Mouse (Mus musculus): ENCODE measurements around the gene Uba6. TPM values are rescaled to one million over a fixed set of nuclear protein-coding genes. Genes with fewer than 3 reads are reported as not detected.

The Uba6 gene
- polyA plus RNA-seq, 1 experiment from 2014 or later, result 12.5 TPM

DNA sequence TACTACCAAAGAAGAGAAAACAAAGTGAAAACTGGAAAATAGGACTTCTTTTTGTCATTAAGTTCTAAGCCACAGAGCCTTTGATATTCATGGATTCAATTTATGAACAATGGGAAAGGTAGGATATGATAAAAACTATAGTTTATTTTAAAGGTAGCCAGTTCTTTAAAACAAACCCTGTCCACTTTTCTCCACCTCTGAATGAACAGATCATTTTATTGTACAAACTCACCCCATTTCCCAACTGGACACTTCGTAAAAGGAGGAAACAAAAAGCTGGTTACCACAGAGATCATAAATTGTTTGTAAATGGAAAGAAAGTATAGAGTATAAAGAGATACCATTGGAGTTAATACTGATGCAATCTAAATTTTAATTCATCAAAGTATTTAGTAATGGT is 61.5 kb downstream of the Uba6 start:
- no peak overlapping the region for H3K4me3 ChIP-seq (replicated peaks)
- no peaks in the 10 kb centered on the region for H3K9me3 ChIP-seq
- ATAC-seq, result no peak
- H3K4me2 ChIP-seq (replicated peaks), result no peak overlapping the region
- no peaks in the 10 kb centered on the region for H3K27me3 ChIP-seq (replicated peaks)
- 88% methylated on average over 1 of the region's 1 CpGs for WGBS
- no peak overlapping the region for H3K9ac ChIP-seq
- no peak overlapping the region for H3K27ac ChIP-seq
- H3K36me3 ChIP-seq, result no peaks in the 10 kb centered on the region; the same call in 1 of the 2 replicates
- no peaks in the 10 kb centered on the region for H3K4me1 ChIP-seq (replicated peaks)

- Histone ChIP-seq H3K4me1 (replicated peaks) (no peaks in the 10 kb centered on the region), H3K27ac (no peak overlapping the region), H3K9me3 (no peaks in the 10 kb centered on the region), H3K9ac (no peak overlapping the region), H3K36me3 (no peaks in the 10 kb centered on the region; the same call in 1 of the 2 replicates), H3K4me2 (replicated peaks) (no peak overlapping the region), H3K4me3 (replicated peaks) (no peak overlapping the region), H3K27me3 (replicated peaks) (no peaks in the 10 kb centered on the region)
- no peak for ATAC-seq
- 79% methylated on average over 2 of the region's 2 CpGs for WGBS
These were observed 66.0 kb downstream of the Uba6 start for GRCm38 (mm10) chr5:86106610-86107009.

DNA sequence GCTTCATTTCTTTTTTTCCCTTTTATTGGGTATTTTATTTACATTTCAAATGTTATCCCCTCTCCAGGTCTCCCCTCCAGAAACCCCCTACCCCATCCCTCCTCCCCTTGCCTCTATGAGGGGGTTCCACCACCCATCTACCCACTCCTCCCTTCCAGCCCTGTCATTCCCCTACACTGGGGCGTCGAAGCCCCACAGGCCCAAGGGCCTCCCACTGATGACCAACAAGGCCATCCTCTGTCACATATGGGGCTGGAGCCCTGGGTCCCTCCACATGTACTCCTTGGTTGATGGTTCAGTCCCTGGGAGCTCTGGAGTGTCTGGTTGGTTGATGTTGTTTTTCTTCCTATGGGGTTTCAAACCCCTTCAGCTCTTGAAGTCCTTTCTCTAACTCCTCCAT is 70.4 kb downstream of the Uba6 start:
- Histone ChIP-seq H3K9ac (no peak overlapping the region), H3K27ac (no peak overlapping the region), H3K36me3 (no peaks in the 10 kb centered on the region), H3K4me2 (replicated peaks) (no peak overlapping the region), H3K27me3 (replicated peaks) (no peaks in the 10 kb centered on the region), H3K4me1 (replicated peaks) (no peaks in the 10 kb centered on the region), H3K9me3 (no peaks in the 10 kb centered on the region), H3K4me3 (replicated peaks) (no peak overlapping the region)
- 95% methylated on average over 2 of the region's 2 CpGs for WGBS
- ATAC-seq, result no peak

DNA sequence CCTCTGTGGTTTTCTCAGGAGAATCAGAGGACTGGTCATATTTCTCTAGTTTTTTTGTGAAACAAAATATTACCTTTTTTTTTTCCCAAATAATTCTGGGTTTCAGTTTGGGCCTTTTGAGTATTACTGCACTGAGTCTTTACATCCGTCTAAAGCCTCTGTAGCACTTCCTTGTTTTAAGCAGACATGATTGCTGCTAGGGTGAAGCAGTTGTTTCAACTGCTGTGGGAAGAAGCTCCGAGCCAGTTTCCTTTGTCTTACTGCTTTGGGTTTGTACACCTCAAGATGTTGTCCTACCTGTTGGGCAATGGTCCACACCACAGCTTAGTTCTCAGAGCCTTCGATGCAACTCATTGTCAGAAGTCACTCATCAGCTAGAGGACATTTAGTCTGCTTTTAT is 72.0 kb downstream of the Uba6 start:
- H3K27me3 ChIP-seq (replicated peaks), result no peaks in the 10 kb centered on the region
- no peak overlapping the region for H3K9ac ChIP-seq
- no peaks in the 10 kb centered on the region for H3K36me3 ChIP-seq
- ATAC-seq, result no peak
- no peak overlapping the region for H3K4me2 ChIP-seq (replicated peaks)
- H3K4me3 ChIP-seq (replicated peaks), result no peak overlapping the region
- H3K9me3 ChIP-seq, result no peaks in the 10 kb centered on the region
- 77% methylated on average over 3 of the region's 3 CpGs for WGBS
- no peak overlapping the region for H3K27ac ChIP-seq
- no peaks in the 10 kb centered on the region for H3K4me1 ChIP-seq (replicated peaks)

- Histone ChIP-seq H3K36me3 (no peaks in the 10 kb centered on the region), H3K9me3 (no peaks in the 10 kb centered on the region), H3K4me3 (replicated peaks) (no peak overlapping the region), H3K4me2 (replicated peaks) (no peak overlapping the region), H3K9ac (no peak overlapping the region), H3K27ac (no peak overlapping the region), H3K27me3 (replicated peaks) (no peaks in the 10 kb centered on the region), H3K4me1 (replicated peaks) (no peaks in the 10 kb centered on the region)
- ATAC-seq, result no peak
- WGBS, result 82% methylated on average over 3 of the region's 3 CpGs
These were observed 73.6 kb downstream of the Uba6 start for GRCm38 (mm10) chr5:86098988-86099387.

GRCm38 (mm10) chr5:86094754-86095153 is 77.8 kb downstream of the Uba6 start:
- no peak overlapping the region for H3K4me3 ChIP-seq (replicated peaks)
- H3K4me1 ChIP-seq (replicated peaks), result no peaks in the 10 kb centered on the region
- H3K27ac ChIP-seq, result no peak overlapping the region
- no peak overlapping the region for H3K4me2 ChIP-seq (replicated peaks)
- no peaks in the 10 kb centered on the region for H3K9me3 ChIP-seq
- no peak for ATAC-seq
- WGBS, result 79% methylated on average over 9 of the region's 9 CpGs
- H3K9ac ChIP-seq, result no peak overlapping the region
- no peaks in the 10 kb centered on the region for H3K36me3 ChIP-seq
- H3K27me3 ChIP-seq (replicated peaks), result no peaks in the 10 kb centered on the region

DNA sequence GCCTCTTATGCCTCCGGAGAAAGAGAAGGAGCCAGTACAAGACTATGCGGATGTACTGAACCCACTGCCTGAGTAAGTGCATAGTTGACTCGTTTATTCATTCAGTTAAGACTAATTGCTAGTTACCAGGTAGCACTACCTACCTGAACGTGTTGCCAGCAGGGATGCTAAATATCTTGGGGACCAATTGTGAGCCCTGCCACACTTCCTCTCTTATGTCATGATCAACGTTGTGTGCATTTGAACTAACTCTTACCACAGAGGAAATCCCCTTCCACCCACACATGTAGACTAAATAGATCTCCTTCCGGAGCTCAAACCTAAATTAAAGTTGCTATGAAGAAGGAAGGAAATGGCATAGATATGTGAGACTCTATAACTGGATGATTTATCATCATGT is 85.9 kb downstream of the Uba6 start:
- ATAC-seq, result no peak
- H3K27ac ChIP-seq, result no peak overlapping the region
- no peak overlapping the region for H3K4me2 ChIP-seq (replicated peaks)
- H3K9me3 ChIP-seq, result no peaks in the 10 kb centered on the region
- WGBS, result 74% methylated on average over 6 of the region's 6 CpGs
- no peak overlapping the region for H3K4me3 ChIP-seq (replicated peaks)
- H3K9ac ChIP-seq, result no peak overlapping the region
- no peaks in the 10 kb centered on the region for H3K36me3 ChIP-seq
- H3K4me1 ChIP-seq (replicated peaks), result no peaks in the 10 kb centered on the region
- no peaks in the 10 kb centered on the region for H3K27me3 ChIP-seq (replicated peaks)

DNA sequence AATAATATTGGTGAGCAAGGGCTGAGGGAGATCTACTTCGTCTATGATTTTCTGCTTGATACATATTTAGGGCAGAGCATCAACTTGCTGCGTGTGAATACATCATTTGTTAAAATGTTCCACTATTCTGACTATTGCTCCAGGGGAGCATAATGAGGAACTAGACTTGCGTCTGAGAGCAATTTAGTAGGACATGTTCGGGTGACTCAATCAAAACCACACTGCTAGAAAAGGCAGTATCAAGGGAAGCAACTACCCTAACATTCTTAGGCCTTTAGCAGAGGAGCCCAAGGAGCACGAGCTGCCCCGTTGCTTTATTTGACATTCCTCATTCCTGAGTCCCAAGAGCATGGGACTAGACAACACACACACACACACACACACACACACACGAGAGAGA is 87.6 kb downstream of the Uba6 start:
- Histone ChIP-seq H3K4me1 (replicated peaks) (no peaks in the 10 kb centered on the region), H3K27me3 (replicated peaks) (no peaks in the 10 kb centered on the region), H3K9ac (no peak overlapping the region), H3K9me3 (no peaks in the 10 kb centered on the region), H3K4me3 (replicated peaks) (no peak overlapping the region), H3K4me2 (replicated peaks) (no peak overlapping the region), H3K36me3 (no peaks in the 10 kb centered on the region), H3K27ac (no peak overlapping the region)
- WGBS, result 75% methylated on average over 7 of the region's 7 CpGs
- no peak for ATAC-seq

DNA sequence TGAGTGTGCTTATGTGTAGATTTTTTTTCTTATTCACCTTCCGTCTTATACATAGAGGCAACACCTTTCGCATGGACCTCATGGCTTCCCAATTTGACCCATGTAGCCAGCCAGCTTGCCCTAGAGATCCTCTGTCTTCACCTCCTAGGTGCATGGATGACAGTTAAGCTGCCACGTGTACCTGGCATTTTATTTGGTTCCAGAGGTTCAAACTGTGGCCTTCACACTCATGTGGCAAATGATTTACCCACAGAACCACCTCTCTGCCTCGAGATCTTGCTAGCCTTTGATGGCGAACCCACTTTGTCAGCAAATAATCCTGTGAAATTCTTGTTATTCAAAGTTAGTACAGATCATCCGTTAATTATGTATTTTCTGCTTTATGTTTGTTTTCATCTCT is 88.6 kb downstream of the Uba6 start:
- Histone ChIP-seq H3K4me2 (replicated peaks) (no peak overlapping the region), H3K4me1 (replicated peaks) (no peaks in the 10 kb centered on the region), H3K27me3 (replicated peaks) (no peaks in the 10 kb centered on the region), H3K4me3 (replicated peaks) (no peak overlapping the region), H3K9ac (no peak overlapping the region), H3K27ac (no peak overlapping the region), H3K36me3 (no peaks in the 10 kb centered on the region), H3K9me3 (no peaks in the 10 kb centered on the region)
- 78% methylated on average over 6 of the region's 6 CpGs for WGBS
- no peak for ATAC-seq

DNA sequence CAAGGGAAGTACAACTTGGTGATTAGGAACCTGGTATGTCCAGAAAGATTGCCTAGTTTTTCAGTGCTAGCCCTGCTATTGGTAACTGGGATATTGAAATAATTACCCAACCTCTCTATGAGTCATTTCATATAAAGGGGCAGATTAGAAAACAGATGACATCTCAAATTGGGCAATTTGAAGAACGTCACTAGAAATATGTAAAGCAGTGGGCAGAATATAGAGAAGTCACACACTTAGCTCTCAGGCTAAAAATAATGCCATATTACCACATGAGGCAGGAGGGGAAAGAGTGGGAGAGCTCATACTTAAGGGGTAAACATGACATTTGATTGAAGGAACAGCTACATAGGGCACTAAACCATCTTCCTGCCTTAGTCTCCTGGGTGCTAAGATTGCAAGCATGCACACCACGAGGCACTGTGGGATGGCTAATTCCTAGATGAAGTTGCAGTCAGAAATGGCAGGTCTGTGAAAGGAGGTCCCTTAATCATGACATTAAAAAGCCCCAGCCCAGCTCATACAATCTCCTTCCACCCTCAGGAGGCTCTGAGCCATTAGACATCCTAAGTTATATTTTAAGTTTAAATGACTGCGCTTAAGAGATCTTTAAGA is 93.8 kb downstream of the Uba6 start:
- Histone ChIP-seq H3K9ac (no peak overlapping the region), H3K4me1 (replicated peaks) (no peaks in the 10 kb centered on the region), H3K27me3 (replicated peaks) (no peaks in the 10 kb centered on the region), H3K9me3 (no peaks in the 10 kb centered on the region), H3K4me3 (replicated peaks) (no peak overlapping the region), H3K36me3 (no peaks in the 10 kb centered on the region), H3K27ac (no peak overlapping the region), H3K4me2 (replicated peaks) (no peak overlapping the region)
- no peak for ATAC-seq
- 79% methylated on average over 3 of the region's 3 CpGs for WGBS

DNA sequence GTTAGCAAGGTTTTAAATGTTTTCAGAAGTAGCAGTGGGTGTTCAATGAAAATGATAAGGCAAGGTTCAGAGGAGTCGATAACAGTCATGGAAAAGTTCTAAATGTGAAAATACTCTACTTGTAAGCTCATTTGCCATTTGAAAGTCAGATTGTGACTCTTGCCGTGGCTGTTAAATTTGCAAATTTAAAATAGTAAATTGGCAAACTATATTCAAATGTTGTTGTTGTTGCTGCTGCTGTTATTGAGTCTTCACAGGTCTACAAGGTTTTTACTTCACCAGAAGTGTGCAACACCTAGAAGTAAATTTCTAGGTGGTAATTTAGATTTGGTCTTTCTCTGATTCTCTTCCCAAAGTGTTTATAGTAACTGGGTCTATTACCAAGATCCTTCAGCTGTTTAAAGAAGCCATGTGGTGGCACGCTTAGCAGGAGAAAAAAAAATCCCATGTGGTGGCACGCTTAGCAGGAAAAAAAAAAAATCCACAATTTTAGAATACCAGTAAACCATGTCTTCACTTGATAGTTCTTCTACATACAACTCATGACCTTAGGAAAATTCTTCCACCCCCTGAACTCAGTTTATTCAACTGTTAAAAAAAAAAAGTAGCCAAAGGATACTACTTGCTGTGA is 99.7 kb downstream of the Uba6 start:
- no peak for ATAC-seq
- H3K9me3 ChIP-seq, result no peaks in the 10 kb centered on the region
- no peak overlapping the region for H3K9ac ChIP-seq
- H3K4me3 ChIP-seq (replicated peaks), result no peak overlapping the region
- WGBS, result 73% methylated on average over 4 of the region's 4 CpGs
- no peak overlapping the region for H3K4me2 ChIP-seq (replicated peaks)
- H3K36me3 ChIP-seq, result no peaks in the 10 kb centered on the region
- no peaks in the 10 kb centered on the region for H3K27me3 ChIP-seq (replicated peaks)
- no peaks in the 10 kb centered on the region for H3K4me1 ChIP-seq (replicated peaks)
- H3K27ac ChIP-seq, result no peak overlapping the region

DNA sequence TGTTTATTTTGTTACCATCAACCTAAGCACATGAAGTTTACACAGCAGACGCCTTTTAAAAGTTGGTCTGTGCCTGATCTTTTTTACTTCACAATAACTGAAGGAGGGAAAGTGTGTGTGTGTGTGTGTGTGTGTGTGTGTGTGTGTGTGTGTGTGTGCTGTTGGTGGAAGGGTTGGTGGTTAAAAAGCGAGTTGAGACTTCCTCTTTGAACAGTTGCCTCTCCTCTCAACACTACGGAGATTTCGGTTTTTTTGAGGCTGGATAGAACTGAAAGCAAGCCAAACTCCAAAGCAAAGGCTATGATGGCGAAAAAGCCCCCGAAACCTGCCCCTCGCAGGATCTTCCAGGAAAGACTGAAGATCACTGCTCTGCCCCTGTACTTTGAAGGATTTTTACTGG is 101.1 kb downstream of the Uba6 start, which contains the start of gene Stap1:
TSS of gene Stap1 (plus strand) at position 209 of the 400 bp plus-strand sequence.
- H3K4me3 ChIP-seq (replicated peaks), result no peak within 1 kb of the TSS
- no peak within 1 kb of the TSS for H3K4me2 ChIP-seq (replicated peaks)
- H3K27me3 ChIP-seq (replicated peaks), result no peaks in the 10 kb centered on the region
- H3K4me1 ChIP-seq (replicated peaks), result no peaks in the 10 kb centered on the region; the same call in 1 of the 2 replicates
- WGBS, result 67% methylated on average over 7 of the region's 7 CpGs
- H3K27ac ChIP-seq, result no peak within 1 kb of the TSS
- no peak within 1 kb of the TSS for H3K9ac ChIP-seq
- ATAC-seq, result no peak
- H3K9me3 ChIP-seq, result no peaks in the 10 kb centered on the region
- no peaks in the 10 kb centered on the region for H3K36me3 ChIP-seq

- Histone ChIP-seq H3K36me3 (no peaks in the 10 kb centered on the region), H3K4me1 (replicated peaks) (no peaks in the 10 kb centered on the region; the same call in 1 of the 2 replicates), H3K9ac (no peak overlapping the region), H3K27ac (no peak overlapping the region), H3K4me3 (replicated peaks) (no peak overlapping the region), H3K9me3 (no peaks in the 10 kb centered on the region), H3K4me2 (replicated peaks) (no peak overlapping the region), H3K27me3 (replicated peaks) (no peaks in the 10 kb centered on the region)
- 80% methylated on average over 6 of the region's 6 CpGs for WGBS
- no peak for ATAC-seq
These were observed 103.5 kb downstream of the Uba6 start for GRCm38 (mm10) chr5:86069121-86069520.

Data from intestine, embryonic 15.5 days (tissue).